Mouse (Mus musculus): ENCODE data around the gene Sp100. TPM values are rescaled to one million over a fixed set of nuclear protein-coding genes. Genes with fewer than 3 reads are reported as not detected.

The Sp100 gene
- total RNA-seq, 2 experiments from 2014 or later: 0.38 to 0.62 TPM

- DNase-seq (ENCODE audit: low spot score in 2 of 2): no peak
- intact Hi-C loops (cut with DNase I): no loop called here
Observed at GRCm38 (mm10) chr1:85695646-85696045, 45.9 kb downstream of the Sp100 start.

- intact Hi-C loops (cut with DNase I): no loop called here
- DNase-seq (ENCODE audit: low spot score in 2 of 2): no peak
Observed at GRCm38 (mm10) chr1:85697721-85698493, 48.1 kb downstream of the Sp100 start.

- DNase-seq (ENCODE audit: low spot score in 2 of 2): no peak
- intact Hi-C loops (cut with DNase I): no loop called here
Observed at GRCm38 (mm10) chr1:85702531-85702930, 52.7 kb downstream of the Sp100 start.

- intact Hi-C loops (cut with DNase I): no loop called here
Observed at GRCm38 (mm10) chr1:85703245-85704186, 53.7 kb downstream of the Sp100 start.

GRCm38 (mm10) chr1:85705552-85705951 lies 55.8 kb downstream of the Sp100 start:
- intact Hi-C loops (cut with DNase I): no loop called here
- DNase-seq (ENCODE audit: low spot score in 2 of 2): no peak

More at GRCm38 (mm10) chr1:85703245-85704186, 53.7 kb downstream of the Sp100 start:
- DNase-seq (ENCODE audit: low spot score in 2 of 2): peak; percentile 70 to 85

GRCm38 (mm10) chr1:85706754-85707153 lies 57.0 kb downstream of the Sp100 start:
- DNase-seq (ENCODE audit: low spot score in 2 of 2): no peak
- intact Hi-C loops (cut with DNase I): no loop called here

GRCm38 (mm10) chr1:85714501-85714900 lies 64.7 kb downstream of the Sp100 start:
- no peak for DNase-seq (ENCODE audit: low spot score in 2 of 2)
- intact Hi-C loops (cut with DNase I): no loop called here

GRCm38 (mm10) chr1:85716447-85717027 lies 66.7 kb downstream of the Sp100 start:
- no peak for DNase-seq (ENCODE audit: low spot score in 2 of 2)
- intact Hi-C loops (cut with DNase I): no loop called here

- DNase-seq (ENCODE audit: low spot score in 2 of 2): no peak
- intact Hi-C loops (cut with DNase I): no loop called here
Observed at GRCm38 (mm10) chr1:85719049-85719448, 69.3 kb downstream of the Sp100 start.

- no peak for DNase-seq (ENCODE audit: low spot score in 2 of 2)
- intact Hi-C loops (cut with DNase I): no loop called here
Observed at GRCm38 (mm10) chr1:85720220-85720893, 70.6 kb downstream of the Sp100 start.

- no peak for DNase-seq (ENCODE audit: low spot score in 2 of 2)
- intact Hi-C loops (cut with DNase I): no loop called here
Observed at GRCm38 (mm10) chr1:85730471-85730870, 80.7 kb downstream of the Sp100 start.

- DNase-seq (ENCODE audit: low spot score in 2 of 2): no peak
- intact Hi-C loops (cut with DNase I): no loop called here
Observed at GRCm38 (mm10) chr1:85732581-85732980, 82.8 kb downstream of the Sp100 start.

GRCm38 (mm10) chr1:85734511-85734910 lies 84.7 kb downstream of the Sp100 start:
- no peak for DNase-seq (ENCODE audit: low spot score in 2 of 2)
- intact Hi-C loops (cut with DNase I): no loop called here

- intact Hi-C loops (cut with DNase I): loop anchor here (5.0 kb wide), 1 partner anchor 153 kb away; no protein-coding TSS in a partner anchor
- no peak for DNase-seq (ENCODE audit: low spot score in 2 of 2)
Observed at GRCm38 (mm10) chr1:85735463-85736123, 85.8 kb downstream of the Sp100 start.

- DNase-seq (ENCODE audit: low spot score in 2 of 2): peak; percentile 74 to 87
- intact Hi-C loops (cut with DNase I): loop anchor here (5.0 kb wide), 1 partner anchor 154 kb away; no protein-coding TSS in a partner anchor
Observed at GRCm38 (mm10) chr1:85736355-85737184, 86.8 kb downstream of the Sp100 start.

- no peak for DNase-seq (ENCODE audit: low spot score in 2 of 2)
- intact Hi-C loops (cut with DNase I): loop anchor here (5.0 kb wide), 1 partner anchor 157 kb away; no protein-coding TSS in a partner anchor
Observed at GRCm38 (mm10) chr1:85739000-85739399, 89.2 kb downstream of the Sp100 start.

GRCm38 (mm10) chr1:85739819-85740218 lies 90.0 kb downstream of the Sp100 start:
- intact Hi-C loops (cut with DNase I): loop anchor here (5.0 kb wide), 1 partner anchor 158 kb away; no protein-coding TSS in a partner anchor
- no peak for DNase-seq (ENCODE audit: low spot score in 2 of 2)

GRCm38 (mm10) chr1:85740923-85741322 lies 91.1 kb downstream of the Sp100 start:
- no peak for DNase-seq (ENCODE audit: low spot score in 2 of 2)
- intact Hi-C loops (cut with DNase I): no loop called here
